Mouse (Mus musculus) testis, adult 10 weeks (tissue): ENCODE data around the gene Epb41l5. TPM values are rescaled to one million over a fixed set of nuclear protein-coding genes. Genes with fewer than 3 reads are reported as not detected.

Source experiments
- polyA plus RNA-seq: library from polyadenylated mRNA; stranded (reverse); fragments of 350-450 nt; fragmentation: Illumina TruSeq; extraction: RNeasy Lipid Tissue Mini Kit (QIAGEN cat#74804); gene quantifications from one replicate; pipeline ENCODE4 v1.2.3, GENCODE M21; 2014; ENCODE audit warnings: low read depth, low replicate concordance

Gene Epb41l5
- 26.4 TPM for polyA plus RNA-seq

GRCm38 (mm10) chr1:119648205-119649111 is at the start of gene Epb41l5:
Gene Epb41l5, minus strand, starts transcription at chr1:119649000.

GRCm38 (mm10) chr1:119525689-119526591 is 122.9 kb downstream of the Epb41l5 start, which contains the start of gene Tmem185b:
Gene Tmem185b, plus strand, starts transcription at chr1:119526160.

GRCm38 (mm10) chr1:119504260-119505062 is 144.3 kb downstream of the Epb41l5 start, which contains the start of gene Ralb:
Gene Ralb, minus strand, starts transcription at chr1:119504794.

Other genes starting within 250 kb of the Epb41l5 start
- gene Inhbb, start 226.8 kb downstream of the Epb41l5 start, polyA plus RNA-seq, result 7.8 TPM
- gene Ralb, start 144.2 kb downstream of the Epb41l5 start, polyA plus RNA-seq, result 10.5 TPM
- 13.3 TPM for gene Tmem185b, start 122.8 kb downstream of the Epb41l5 start, polyA plus RNA-seq
- 130 TPM for gene Ptpn4, start 188.6 kb upstream of the Epb41l5 start, polyA plus RNA-seq